Mouse (Mus musculus): Measurements from ENCODE around the gene Grwd1. TPM values are rescaled to one million over a fixed set of nuclear protein-coding genes. Genes with fewer than 3 reads are reported as not detected.
"Not testable (repeated sequence)": the region's sequence is repeated elsewhere in the genome, so short reads cannot be mapped to it uniquely, and the experiment has no call there.

Grwd1 gene
- polyA plus RNA-seq (2012; rRNA removed) = 15.2 and 17.1 TPM in 2 replicates

- WGBS = 0% methylated on average over 35 of the region's 35 CpGs
- H3K4me3 ChIP-seq (ENCODE audit: extremely low read depth, insufficient read depth, insufficient read length) = peak within 1 kb of the TSS; percentile 93
- peaks cover 11% of the 10 kb centered on the region for H3K4me1 ChIP-seq (ENCODE audit: control insufficient read depth, insufficient read depth, insufficient read length)
- H3K36me3 ChIP-seq (ENCODE audit: control insufficient read depth, insufficient read depth, low read length) = peaks cover 16% of the 10 kb centered on the region
- DNase-seq (ENCODE audit: low read depth in 1 of 2, low spot score in 2 of 2) = peak; percentile 78 to 89
- 0 out of 2 replicates have a peak within 1 kb of the TSS, but pooled peaks have one; percentile 15 for H3K27ac ChIP-seq (ENCODE audit: insufficient read depth, low read length)
- H3K27me3 ChIP-seq (ENCODE audit: control insufficient read depth, insufficient read depth, low read length) = peaks cover 21% of the 10 kb centered on the region
- TF ChIP-seq POLR2A (IDR thresholded peaks at IDR 0.05; ENCODE audit: low read depth, low read length) (peak; percentile 17; the same call in 1 of the 2 replicates), CTCF (IDR thresholded peaks at IDR 0.05; ENCODE audit: extremely low read depth, insufficient read depth, insufficient read length, insufficient replicate concordance) (no peak)
These were observed at the start of gene Grwd1 for GRCm38 (mm10) chr7:45830427-45831127. Gene Grwd1, minus strand, starts transcription at chr7:45830944.

- no peak for TF ChIP-seq CTCF (IDR thresholded peaks at IDR 0.05; ENCODE audit: extremely low read depth, insufficient read depth, insufficient read length, insufficient replicate concordance)
- no peak for TF ChIP-seq POLR2A (IDR thresholded peaks at IDR 0.05; ENCODE audit: low read depth, low read length)
- 96% methylated on average over 4 of the region's 4 CpGs for WGBS
- Histone ChIP-seq H3K4me1 (ENCODE audit: control insufficient read depth, insufficient read depth, insufficient read length) (no peaks in the 10 kb centered on the region), H3K4me3 (ENCODE audit: extremely low read depth, insufficient read depth, insufficient read length) (no peak overlapping the region), H3K27ac (ENCODE audit: insufficient read depth, low read length) (no peak overlapping the region), H3K36me3 (ENCODE audit: control insufficient read depth, insufficient read depth, low read length) (peaks cover 45% of the 10 kb centered on the region), H3K27me3 (ENCODE audit: control insufficient read depth, insufficient read depth, low read length) (no peaks in the 10 kb centered on the region)
- DNase-seq (ENCODE audit: low read depth in 1 of 2, low spot score in 2 of 2) = no peak
These were observed 49.8 kb upstream of the Grwd1 start for GRCm38 (mm10) chr7:45880531-45880930.

- H3K27ac ChIP-seq (ENCODE audit: insufficient read depth, low read length); H3K27me3 ChIP-seq (ENCODE audit: control insufficient read depth, insufficient read depth, low read length); H3K4me1 ChIP-seq (ENCODE audit: control insufficient read depth, insufficient read depth, insufficient read length); DNase-seq (ENCODE audit: low read depth in 1 of 2, low spot score in 2 of 2); H3K4me3 ChIP-seq (ENCODE audit: extremely low read depth, insufficient read depth, insufficient read length): not testable (repeated sequence)
- peaks cover 45% of the 10 kb centered on the region for H3K36me3 ChIP-seq (ENCODE audit: control insufficient read depth, insufficient read depth, low read length)
- WGBS = 75% methylated on average over 1 of the region's 1 CpGs
These were observed 47.5 kb upstream of the Grwd1 start, which contains the start of gene Grin2d for GRCm38 (mm10) chr7:45878278-45878677. Gene Grin2d, minus strand, starts transcription at chr7:45878378.

GRCm38 (mm10) chr7:45876895-45877294 lies 46.2 kb upstream of the Grwd1 start:
- 66% methylated on average over 7 of the region's 7 CpGs for WGBS
- Histone ChIP-seq H3K4me1 (ENCODE audit: control insufficient read depth, insufficient read depth, insufficient read length) (peaks cover 4% of the 10 kb centered on the region; the same call in 1 of the 2 replicates), H3K27me3 (ENCODE audit: control insufficient read depth, insufficient read depth, low read length) (no peaks in the 10 kb centered on the region), H3K27ac (ENCODE audit: insufficient read depth, low read length) (no peak overlapping the region), H3K36me3 (ENCODE audit: control insufficient read depth, insufficient read depth, low read length) (peaks cover 33% of the 10 kb centered on the region), H3K4me3 (ENCODE audit: extremely low read depth, insufficient read depth, insufficient read length) (no peak overlapping the region)
- DNase-seq (ENCODE audit: low read depth in 1 of 2, low spot score in 2 of 2) = no peak
- TF ChIP-seq CTCF (IDR thresholded peaks at IDR 0.05; ENCODE audit: extremely low read depth, insufficient read depth, insufficient read length, insufficient replicate concordance) (no peak), POLR2A (IDR thresholded peaks at IDR 0.05; ENCODE audit: low read depth, low read length) (no peak)

GRCm38 (mm10) chr7:45873061-45873947 lies 42.6 kb upstream of the Grwd1 start:
- peaks cover 22% of the 10 kb centered on the region for H3K36me3 ChIP-seq (ENCODE audit: control insufficient read depth, insufficient read depth, low read length)
- peaks cover 7% of the 10 kb centered on the region; the same call in 1 of the 2 replicates for H3K4me1 ChIP-seq (ENCODE audit: control insufficient read depth, insufficient read depth, insufficient read length)
- DNase-seq (ENCODE audit: low read depth in 1 of 2, low spot score in 2 of 2) = peak; percentile 26 to 39

GRCm38 (mm10) chr7:45872624-45873023 lies 41.9 kb upstream of the Grwd1 start, which contains the start of gene Kdelr1:
Gene Kdelr1, plus strand, starts transcription at chr7:45872772.
- peak within 1 kb of the TSS; percentile 89 for H3K27ac ChIP-seq (ENCODE audit: insufficient read depth, low read length)
- H3K4me1 ChIP-seq (ENCODE audit: control insufficient read depth, insufficient read depth, insufficient read length) = peaks cover 7% of the 10 kb centered on the region; the same call in 1 of the 2 replicates
- peaks cover 15% of the 10 kb centered on the region for H3K27me3 ChIP-seq (ENCODE audit: control insufficient read depth, insufficient read depth, low read length)
- peak; percentile 71 to 88 for DNase-seq (ENCODE audit: low read depth in 1 of 2, low spot score in 2 of 2)
- peak within 1 kb of the TSS; percentile 92 for H3K4me3 ChIP-seq (ENCODE audit: extremely low read depth, insufficient read depth, insufficient read length)
- TF ChIP-seq CTCF (IDR thresholded peaks at IDR 0.05; ENCODE audit: extremely low read depth, insufficient read depth, insufficient read length, insufficient replicate concordance) = peak; percentile 99
- TF ChIP-seq POLR2A (IDR thresholded peaks at IDR 0.05; ENCODE audit: low read depth, low read length) = no peak; the same call in 1 of the 2 replicates
- H3K36me3 ChIP-seq (ENCODE audit: control insufficient read depth, insufficient read depth, low read length) = peaks cover 20% of the 10 kb centered on the region
- 0% methylated on average over 15 of the region's 18 CpGs for WGBS

More at GRCm38 (mm10) chr7:45873061-45873947, 42.6 kb upstream of the Grwd1 start:
- H3K27me3 ChIP-seq (ENCODE audit: control insufficient read depth, insufficient read depth, low read length) = peaks cover 15% of the 10 kb centered on the region
- H3K4me3 ChIP-seq (ENCODE audit: extremely low read depth, insufficient read depth, insufficient read length) = peak overlapping the region; percentile 92
- 3% methylated on average over 28 of the region's 28 CpGs for WGBS
- TF ChIP-seq POLR2A (IDR thresholded peaks at IDR 0.05; ENCODE audit: low read depth, low read length) (no peak), CTCF (IDR thresholded peaks at IDR 0.05; ENCODE audit: extremely low read depth, insufficient read depth, insufficient read length, insufficient replicate concordance) (no peak)
- peak overlapping the region; percentile 89 for H3K27ac ChIP-seq (ENCODE audit: insufficient read depth, low read length)
